ENCODE assay signal across 19 mouse cellular contexts in genomic region chr9:124258067-124258556, GRCm38 (mm10). TPM values are rescaled to one million over a fixed set of nuclear protein-coding genes. Genes with fewer than 3 reads are reported as not detected.
DNase-seq lines count a peak whose midpoint lies in the region; ATAC-seq and TF ChIP-seq lines count a peak whose summit lies in the region.
"Had no signal": no experiment of that assay in that cellular context is flagged by ENCODE, and none has a peak within 500 bp of the region (broad histone marks: within the 10 kb centered on the region; RNA-seq: fewer than 3 reads in every experiment).

No protein-coding gene starts in this region.

- no peak for TF ChIP-seq RAD21 in CH12.LX (IDR thresholded peaks at IDR 0.05; ENCODE audit: low read depth, low read length)

- TF ChIP-seq CTCF in liver, postnatal 0 days (IDR thresholded peaks at IDR 0.05; ENCODE audit: low read depth) = no peak
- no peak for TF ChIP-seq CTCF in CH12.LX (conservative IDR thresholded peaks at IDR 0.05 in 1 of 2, IDR thresholded peaks at IDR 0.05 in 1 of 2; ENCODE audit: low read depth in 2 of 2, low read length in 2 of 2)

- dilution Hi-C loops in CH12.LX (cut with MboI; ENCODE audit: extremely low pct_ligation_motif_present, extremely low pct_unique_long_range_greater_than_20kb, low sequenced_read_pairs) = no loop called here

- TF ChIP-seq EP300 in liver, postnatal 0 days (IDR thresholded peaks at IDR 0.05; ENCODE audit: low read depth) = no peak
- no peak for TF ChIP-seq EP300 in CH12.LX (IDR thresholded peaks at IDR 0.05; ENCODE audit: low read length)

- H3K79me2 ChIP-seq in CH12.LX (replicated peaks; ENCODE audit: control insufficient read depth, extremely low read depth, insufficient read depth, poor library complexity, severe bottlenecking) = no peaks in the 10 kb centered on the region

- 0 out of 2 replicates have a peak overlapping the region, but pooled peaks have one; percentile 14 for H3K4me3 ChIP-seq in liver, embryonic 12.5 days
- H3K4me3 ChIP-seq in liver, postnatal 0 days (ENCODE audit: low read depth, low read length) = no peak overlapping the region
- peak overlapping the region in 2 of 3 experiments; percentile 21 to 29 for H3K4me3 ChIP-seq in CH12.LX (replicated peaks in 1 of 3; ENCODE audit: low read depth in 2 of 3, low read length in 2 of 3, poor library complexity in 1 of 3)
- H3K4me3 ChIP-seq in intestine, embryonic 16.5 days (ENCODE audit: low read length) = no peak overlapping the region
- no peak overlapping the region for H3K4me3 ChIP-seq in kidney, embryonic 14.5 days (ENCODE audit: low read length)
- H3K4me3 ChIP-seq: embryonic facial prominence, embryonic 12.5 days; erythroblast, embryonic 14.5 days; hindbrain, embryonic 12.5 days; midbrain, embryonic 13.5 days had no signal

- no peak overlapping the region for H3K9ac ChIP-seq in liver, embryonic 12.5 days
- H3K9ac ChIP-seq in liver, postnatal 0 days (replicated peaks) = no peak overlapping the region
- no peak overlapping the region for H3K9ac ChIP-seq in CH12.LX (ENCODE audit: insufficient read depth, low read depth)
- no peak overlapping the region for H3K9ac ChIP-seq in intestine, embryonic 16.5 days (ENCODE audit: low read depth, low read length)
- H3K9ac ChIP-seq in kidney, embryonic 14.5 days (ENCODE audit: low read depth, low read length) = no peak overlapping the region
- H3K9ac ChIP-seq: embryonic facial prominence, embryonic 12.5 days; hindbrain, embryonic 12.5 days; lung, embryonic 14.5 days; midbrain, embryonic 13.5 days had no signal

- WGBS in liver, embryonic 12.5 days (ENCODE audit: insufficient replicate concordance) = 30% methylated on average over 4 of the region's 4 CpGs
- 35% methylated on average over 4 of the region's 4 CpGs for WGBS in liver, postnatal 0 days (ENCODE audit: insufficient replicate concordance)
- WGBS in intestine, embryonic 16.5 days = 62% methylated on average over 4 of the region's 4 CpGs
- WGBS in kidney, embryonic 14.5 days = 69% methylated on average over 4 of the region's 4 CpGs

- ATAC-seq in liver, embryonic 12.5 days = no peak
- no peak for ATAC-seq in liver, postnatal 0 days
- ATAC-seq in intestine, embryonic 16.5 days = peak; percentile 52; the same call in 1 of the 2 replicates
- no peak for ATAC-seq in megakaryocyte progenitor cell, adult 5-6 weeks (replicated peaks; ENCODE audit: poor library complexity)
- ATAC-seq in kidney, embryonic 14.5 days (ENCODE audit: low FRiP score, low TSS enrichment) = no peak
- ATAC-seq: forebrain, embryonic 14.5 days had no signal

- H3K4me2 ChIP-seq in liver, embryonic 12.5 days = peak overlapping the region; percentile 15; the same call in 1 of the 2 replicates
- no peak overlapping the region for H3K4me2 ChIP-seq in liver, postnatal 0 days (ENCODE audit: low read depth, low read length)
- H3K4me2 ChIP-seq in CH12.LX (ENCODE audit: insufficient read depth, low read depth, poor library complexity, severe bottlenecking) = 0 out of 2 replicates have a peak overlapping the region, but pooled peaks have one; percentile 11
- no peak overlapping the region for H3K4me2 ChIP-seq in intestine, embryonic 16.5 days (ENCODE audit: low read depth, low read length)
- H3K4me2 ChIP-seq in kidney, embryonic 14.5 days (replicated peaks; ENCODE audit: low read depth, low read length) = no peak overlapping the region
- H3K4me2 ChIP-seq: embryonic facial prominence, embryonic 12.5 days; hindbrain, embryonic 12.5 days; lung, embryonic 14.5 days; midbrain, embryonic 13.5 days had no signal

- no peaks in the 10 kb centered on the region for H3K36me3 ChIP-seq in liver, embryonic 12.5 days
- H3K36me3 ChIP-seq in liver, postnatal 0 days (replicated peaks; ENCODE audit: insufficient read depth, low read length) = no peaks in the 10 kb centered on the region
- no peaks in the 10 kb centered on the region for H3K36me3 ChIP-seq in CH12.LX (replicated peaks in 1 of 2; ENCODE audit: control insufficient read depth in 1 of 2, insufficient read depth in 1 of 2, low read length in 1 of 2)
- H3K36me3 ChIP-seq in intestine, embryonic 16.5 days (ENCODE audit: control insufficient read depth, insufficient read depth, low read length) = no peaks in the 10 kb centered on the region
- no peaks in the 10 kb centered on the region for H3K36me3 ChIP-seq in kidney, embryonic 14.5 days (ENCODE audit: control insufficient read depth, insufficient read depth, low read length)
- H3K36me3 ChIP-seq: embryonic facial prominence, embryonic 12.5 days; hindbrain, embryonic 12.5 days; midbrain, embryonic 13.5 days had no signal

- H3K27me3 ChIP-seq in liver, embryonic 12.5 days (replicated peaks) = no peaks in the 10 kb centered on the region
- no peaks in the 10 kb centered on the region for H3K27me3 ChIP-seq in liver, postnatal 0 days (ENCODE audit: insufficient read depth, low read length)
- no peaks in the 10 kb centered on the region for H3K27me3 ChIP-seq in CH12.LX (replicated peaks)
- H3K27me3 ChIP-seq in intestine, embryonic 16.5 days (replicated peaks; ENCODE audit: control insufficient read depth, insufficient read depth, low read length) = no peaks in the 10 kb centered on the region
- H3K27me3 ChIP-seq in kidney, embryonic 14.5 days (ENCODE audit: control insufficient read depth, insufficient read depth, low read length) = no peaks in the 10 kb centered on the region
- H3K27me3 ChIP-seq: embryonic facial prominence, embryonic 12.5 days; hindbrain, embryonic 12.5 days; midbrain, embryonic 13.5 days had no signal

- H3K9me3 ChIP-seq in liver, embryonic 12.5 days (replicated peaks) = peaks cover 12% of the 10 kb centered on the region
- H3K9me3 ChIP-seq in liver, postnatal 0 days (ENCODE audit: low read length) = no peaks in the 10 kb centered on the region
- peaks cover 6% of the 10 kb centered on the region for H3K9me3 ChIP-seq in CH12.LX (replicated peaks; ENCODE audit: low read length)
- H3K9me3 ChIP-seq in intestine, embryonic 16.5 days (ENCODE audit: control insufficient read depth, low read length) = peaks cover 15% of the 10 kb centered on the region
- peaks cover 16% of the 10 kb centered on the region for H3K9me3 ChIP-seq in kidney, embryonic 14.5 days (ENCODE audit: control insufficient read depth, low read length)

- DNase-seq in liver, postnatal 0 days = no peak
- DNase-seq in A20 (ENCODE audit: low read depth, low spot score) = peak; percentile 70
- no peak for DNase-seq in CH12.LX (ENCODE audit: extremely low read depth)
- no peak for DNase-seq in adrenal gland, adult 18-20 months (ENCODE audit: low spot score in 2 of 2)
- DNase-seq: adrenal gland, adult 2 months; cerebellum, adult 8-10 months; thymus, postnatal 25 days had no signal

- in situ Hi-C loops in CH12.LX (cut with MboI; ENCODE audit: low pct_ligation_motif_present, low pct_unique_long_range_greater_than_20kb, low sequenced_read_pairs) = no loop called here

- no peak overlapping the region for H3K27ac ChIP-seq in liver, embryonic 12.5 days
- no peak overlapping the region for H3K27ac ChIP-seq in liver, postnatal 0 days (ENCODE audit: low read depth)
- H3K27ac ChIP-seq in CH12.LX (ENCODE audit: insufficient read depth, low read depth) = no peak overlapping the region
- H3K27ac ChIP-seq in intestine, embryonic 16.5 days (ENCODE audit: low read length) = no peak overlapping the region
- H3K27ac ChIP-seq in kidney, embryonic 14.5 days (ENCODE audit: low read depth, low read length) = no peak overlapping the region
- H3K27ac ChIP-seq: embryonic facial prominence, embryonic 12.5 days; hindbrain, embryonic 12.5 days; kidney, postnatal 0 days; macrophage; midbrain, embryonic 13.5 days had no signal

- no peak for TF ChIP-seq POLR2A in CH12.LX (IDR thresholded peaks at IDR 0.05; ENCODE audit: low read depth, low read length)

- H3K4me1 ChIP-seq in liver, embryonic 12.5 days = no peaks in the 10 kb centered on the region
- H3K4me1 ChIP-seq in liver, postnatal 0 days (ENCODE audit: insufficient read depth) = no peaks in the 10 kb centered on the region
- H3K4me1 ChIP-seq in CH12.LX (ENCODE audit: control insufficient read depth in 1 of 2, insufficient read depth in 2 of 2) = no peaks in the 10 kb centered on the region
- H3K4me1 ChIP-seq in intestine, embryonic 16.5 days (ENCODE audit: control insufficient read depth, insufficient read depth, low read length) = no peaks in the 10 kb centered on the region
- H3K4me1 ChIP-seq in kidney, embryonic 14.5 days (ENCODE audit: control insufficient read depth, insufficient read depth, low read length) = no peaks in the 10 kb centered on the region
- H3K4me1 ChIP-seq: embryonic facial prominence, embryonic 12.5 days; hindbrain, embryonic 12.5 days; midbrain, embryonic 13.5 days had no signal

TF ChIP-seq in CH12.LX, 34 proteins besides CTCF, POLR2A, EP300 and RAD21:
- TF ChIP-seq MEF2A (IDR thresholded peaks at IDR 0.05; ENCODE audit: borderline replicate concordance, low read depth, low read length) = no peak; the same call in 1 of the 2 replicates
- no peak; the same call in 1 of the 2 replicates for TF ChIP-seq HCFC1 (IDR thresholded peaks at IDR 0.05; ENCODE audit: low read depth, low read length)
- TF ChIP-seq SIN3A (IDR thresholded peaks at IDR 0.05; ENCODE audit: low read length) = 0 out of 2 replicates have a peak, but pooled peaks have one; percentile 64
- TF ChIP-seq POLR2AphosphoS2 (IDR thresholded peaks at IDR 0.05; ENCODE audit: low read depth, low read length) = no peak

RNA-seq across cellular contexts. Expression of gene 2010315B03Rik, which starts 54.4 kb away (rescaled TPM):
- 3.8 and 4.1 TPM in 2 replicates for polyA plus RNA-seq in liver, embryonic 12.5 days (2016; fragmentation: Nextera tagmentation; extraction: Ambion mirVana)
- 6.8 and 6.9 TPM in 2 replicates for polyA plus RNA-seq in liver, postnatal 0 days (2015; fragmentation: Nextera tagmentation; extraction: Ambion mirVana)
- total RNA-seq in CH12.LX (2012; rRNA removed) (5.4 and 6.1 TPM in 2 replicates), CH12.LX (2014; rRNA removed) (10.1 and 13.5 TPM in 2 replicates)
- 3.7 and 4.6 TPM in 2 replicates for polyA plus RNA-seq in CH12.LX (2012; ENCODE audit: insufficient read length, low read depth)
- polyA plus RNA-seq in intestine, embryonic 16.5 days (2015; fragmentation: Nextera tagmentation; extraction: Ambion mirVana) = 14.8 and 15.7 TPM in 2 replicates
- 12.7 and 14.2 TPM in 2 replicates for total RNA-seq in megakaryocyte progenitor cell, adult 5-6 weeks (2015)
- 12.0 and 16.8 TPM in 2 replicates for total RNA-seq in megakaryocyte progenitor cell, adult 5-6 weeks (2017)
- 10 to 100 TPM; 15.2 to 15.9 TPM for total RNA-seq in adrenal gland, adult 18-20 months (2021)
- polyA plus RNA-seq in kidney, embryonic 14.5 days (2014; fragmentation: Nextera tagmentation; extraction: Ambion mirVana) = 9.8 and 10.8 TPM in 2 replicates
- polyA plus RNA-seq: erythroblast, embryonic 14.5 days had no signal

Comparison
In these comparisons a context has a peak if more than half of its experiments do, and no peak if none do; other contexts are left out.
1. H3K4me2 ChIP-seq: peak in liver, embryonic 12.5 days (single experiment) and CH12.LX (single experiment); none in liver, postnatal 0 days (single experiment), intestine, embryonic 16.5 days (single experiment) and kidney, embryonic 14.5 days (single experiment).
2. H3K4me3 ChIP-seq: peak in liver, embryonic 12.5 days (single experiment) and CH12.LX (2 of 3); none in liver, postnatal 0 days (single experiment), intestine, embryonic 16.5 days (single experiment) and kidney, embryonic 14.5 days (single experiment).